Comparison of ENCODE assay signal across 8 mouse cellular contexts in the genomic region with DNA sequence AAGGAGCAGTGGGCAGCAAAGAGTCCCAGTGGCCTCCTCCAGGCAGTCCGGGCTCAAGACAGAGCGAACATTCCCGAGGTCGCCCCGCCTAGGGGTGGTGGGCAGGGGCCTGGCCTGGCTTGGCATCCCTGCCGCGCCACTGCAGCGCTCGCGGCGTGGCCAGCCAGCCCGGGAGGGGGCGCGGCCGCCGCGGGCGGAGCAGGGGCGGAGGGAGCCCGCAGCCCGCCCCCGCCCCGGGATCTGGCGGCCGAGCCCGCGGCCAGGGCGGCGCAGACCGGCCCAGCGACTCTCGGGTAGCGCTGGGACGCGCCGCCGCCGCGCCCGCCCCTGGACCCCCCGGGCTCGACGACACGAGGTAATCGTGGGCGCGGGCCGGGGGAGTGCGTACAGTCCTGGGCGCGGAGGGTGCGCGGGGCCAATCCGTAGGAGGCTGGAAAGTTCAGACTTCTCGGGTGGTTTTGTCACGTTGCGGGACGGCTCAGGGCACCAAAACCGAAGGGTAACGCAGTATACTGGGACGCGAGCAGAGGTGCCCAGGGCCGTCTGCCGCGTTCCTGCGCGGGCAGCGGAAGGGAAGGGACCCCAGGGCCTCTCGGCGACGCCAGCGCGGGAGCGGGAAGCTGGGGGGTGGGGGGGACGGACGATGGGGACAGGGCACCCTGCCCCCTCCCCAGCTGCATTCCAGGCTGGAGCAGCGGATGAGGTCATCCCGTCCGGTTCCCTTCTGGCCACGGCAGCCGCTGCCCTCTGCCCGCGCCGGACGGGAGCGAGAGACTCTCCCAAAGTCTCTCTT. TPM values are rescaled to one million over a fixed set of nuclear protein-coding genes. Genes with fewer than 3 reads are reported as not detected.
DNase-seq lines count a peak whose midpoint lies in the region; ATAC-seq and TF ChIP-seq lines count a peak whose summit lies in the region.

Gene Cdc42ep1 (plus strand): TSS at position 254 of the 793 bp plus-strand sequence.

- peak within 1 kb of the TSS; percentile 100 for H3K27ac ChIP-seq in heart, adult 2 months
- H3K27ac ChIP-seq in liver, embryonic 14.5 days = no peak within 1 kb of the TSS
- peak within 1 kb of the TSS; percentile 62; the same call in 1 of the 2 replicates for H3K27ac ChIP-seq in neural tube, embryonic 13.5 days (replicated peaks)

- peaks cover 10% of the 10 kb centered on the region for H3K36me3 ChIP-seq in heart, adult 2 months (ENCODE audit: control insufficient read depth, insufficient read depth, low read length)
- H3K36me3 ChIP-seq in liver, embryonic 14.5 days (replicated peaks; ENCODE audit: control insufficient read depth, insufficient read depth, low read depth) = no peaks in the 10 kb centered on the region
- no peaks in the 10 kb centered on the region for H3K36me3 ChIP-seq in neural tube, embryonic 13.5 days

- no peaks in the 10 kb centered on the region for H3K9me3 ChIP-seq in liver, embryonic 14.5 days (ENCODE audit: control insufficient read depth, low read length)
- H3K9me3 ChIP-seq in neural tube, embryonic 13.5 days = no peaks in the 10 kb centered on the region

- H3K4me2 ChIP-seq in liver, embryonic 14.5 days (ENCODE audit: low read depth) = peak within 1 kb of the TSS; percentile 25
- peak within 1 kb of the TSS; percentile 70 for H3K4me2 ChIP-seq in neural tube, embryonic 13.5 days

- DNase-seq in right cerebral cortex, postnatal 25 days = peak; percentile 43
- DNase-seq in right cerebral cortex, adult 2 months (ENCODE audit: low spot score in 2 of 2) = no peak
- peak; percentile 74 for DNase-seq in embryo, embryonic 10 days (ENCODE audit: low spot score)
- peak; percentile 89 to 90 for DNase-seq in heart, adult 2 months
- DNase-seq in kidney, adult 18-20 months = peak; percentile 77
- no peak for DNase-seq in liver, embryonic 14.5 days (ENCODE audit: low read depth in 3 of 3, low spot score in 3 of 3)
- no peak for DNase-seq in frontal cortex, postnatal 14 days (ENCODE audit: low spot score in 2 of 2)

- intact Hi-C loops in heart, adult 2 months (cut with DNase I) = loop anchor here (1.0 kb wide), 1 partner anchor 10 kb away; no protein-coding TSS in a partner anchor

- no peaks in the 10 kb centered on the region for H3K27me3 ChIP-seq in heart, adult 2 months (ENCODE audit: control insufficient read depth, insufficient read depth, low read length)
- H3K27me3 ChIP-seq in liver, embryonic 14.5 days (ENCODE audit: control insufficient read depth, insufficient read depth, low read length) = peaks cover 42% of the 10 kb centered on the region
- peaks cover 39% of the 10 kb centered on the region for H3K27me3 ChIP-seq in neural tube, embryonic 13.5 days

- ATAC-seq in liver, embryonic 14.5 days (ENCODE audit: insufficient read depth) = peak; percentile 54
- peak; percentile 16; the same call in 1 of the 2 replicates for ATAC-seq in neural tube, embryonic 13.5 days (ENCODE audit: low read depth)

- WGBS in heart, adult 2 months = under 1% methylated on average over 80 of the region's 86 CpGs
- 1% methylated on average over 86 of the region's 86 CpGs for WGBS in liver, embryonic 14.5 days (ENCODE audit: insufficient replicate concordance)
- WGBS in neural tube, embryonic 13.5 days = 1% methylated on average over 83 of the region's 86 CpGs

- H3K4me3 ChIP-seq in heart, adult 2 months = peak within 1 kb of the TSS; percentile 57
- H3K4me3 ChIP-seq in liver, embryonic 14.5 days (ENCODE audit: insufficient read depth in 1 of 2, low read depth in 2 of 2, low read length in 2 of 2) = peak within 1 kb of the TSS; percentile 52 to 66
- H3K4me3 ChIP-seq in neural tube, embryonic 13.5 days = peak within 1 kb of the TSS; percentile 46

- peaks cover 12% of the 10 kb centered on the region for H3K79me2 ChIP-seq in heart, adult 2 months (replicated peaks; ENCODE audit: control insufficient read depth, insufficient read depth, low read length)

- 0 out of 2 replicates have a peak, but pooled peaks have one; percentile 5 for TF ChIP-seq EP300 in heart, adult 2 months (IDR thresholded peaks at IDR 0.05; ENCODE audit: insufficient read depth, low read depth, low read length)
- TF ChIP-seq EP300 in liver, embryonic 14.5 days (IDR thresholded peaks at IDR 0.05; ENCODE audit: low read depth) = no peak

- H3K4me1 ChIP-seq in heart, adult 2 months (ENCODE audit: control insufficient read depth, insufficient read depth, low read length) = peaks cover 27% of the 10 kb centered on the region
- H3K4me1 ChIP-seq in liver, embryonic 14.5 days (replicated peaks; ENCODE audit: control insufficient read depth in 2 of 2, insufficient read depth in 2 of 2, low read length in 1 of 2) = peaks cover 0 to 5% of the 10 kb centered on the region in 2 experiments; a peak in 1 of 4 replicates
- peaks cover 75% of the 10 kb centered on the region for H3K4me1 ChIP-seq in neural tube, embryonic 13.5 days (replicated peaks)

- H3K9ac ChIP-seq in heart, adult 2 months (ENCODE audit: low read depth, low read length) = peak within 1 kb of the TSS; percentile 99
- peak within 1 kb of the TSS; percentile 53 for H3K9ac ChIP-seq in liver, embryonic 14.5 days (replicated peaks)
- peak within 1 kb of the TSS; percentile 74 for H3K9ac ChIP-seq in neural tube, embryonic 13.5 days

- peak; percentile 38 for TF ChIP-seq CTCF in heart, adult 2 months (IDR thresholded peaks at IDR 0.05)
- TF ChIP-seq CTCF in liver, embryonic 14.5 days (IDR thresholded peaks at IDR 0.05; ENCODE audit: low read depth) = no peak

- peak; percentile 50; the same call in 1 of the 2 replicates for TF ChIP-seq POLR2A in heart, adult 2 months (IDR thresholded peaks at IDR 0.05; ENCODE audit: insufficient read depth, low read depth, low read length)

RNA-seq across cellular contexts. Expression of gene Cdc42ep1, which starts in this region (rescaled TPM):
- total RNA-seq in heart, adult 2 months (2021) = 10 to 100 TPM; 30.8 to 37.1 TPM
- polyA plus RNA-seq in heart, adult 2 months (2012; rRNA removed) = 62.3 and 71.8 TPM in 2 replicates
- polyA plus RNA-seq in liver, embryonic 14.5 days (2012; rRNA removed) = 8.1 and 10.1 TPM in 2 replicates
- 7.8 and 8.6 TPM in 2 replicates for polyA plus RNA-seq in liver, embryonic 14.5 days (2014; fragmentation: Nextera tagmentation; extraction: Ambion mirVana)
- polyA plus RNA-seq in neural tube, embryonic 13.5 days (2015; fragmentation: Nextera tagmentation; extraction: Ambion mirVana) = 11.5 and 13.7 TPM in 2 replicates

Comparison
In these comparisons a context has a peak if more than half of its experiments do, and no peak if none do; other contexts are left out.
1. DNase-seq: peak in right cerebral cortex, postnatal 25 days (single experiment), embryo, embryonic 10 days (single experiment), heart, adult 2 months (2 of 2) and kidney, adult 18-20 months (single experiment); none in right cerebral cortex, adult 2 months (0 of 2), liver, embryonic 14.5 days (0 of 3) and frontal cortex, postnatal 14 days (0 of 2).
2. Peak in every context shown above with its lines, with median percentiles within 50 percentile points of each other: H3K4me3 ChIP-seq and H3K9ac ChIP-seq.